Mouse (Mus musculus): Measurements from ENCODE around the gene Wdr19. TPM values are rescaled to one million over a fixed set of nuclear protein-coding genes. Genes with fewer than 3 reads are reported as not detected.

The Wdr19 gene
- polyA plus RNA-seq, 1 experiment from 2014 or later, result 10.8 TPM

DNA sequence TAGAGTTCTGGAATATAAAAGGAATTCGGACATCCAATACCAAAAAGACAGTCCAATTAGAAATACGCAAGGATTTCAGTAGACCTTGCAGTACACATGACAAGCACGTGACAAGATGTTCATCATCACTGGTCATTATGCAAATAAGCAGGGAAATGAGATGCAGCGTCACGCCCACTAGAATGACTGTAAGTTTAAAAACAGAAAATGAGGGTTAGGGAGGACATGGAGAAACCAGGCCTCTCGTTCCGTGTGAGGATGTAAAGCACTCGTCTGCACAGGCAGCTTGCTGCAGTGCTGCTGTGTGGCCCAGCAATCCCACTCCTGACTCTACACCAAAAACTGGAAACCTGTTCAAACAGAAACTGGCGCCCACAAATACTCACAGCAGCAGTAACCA, 29.3 kb upstream of the Wdr19 start:
- no peak for ATAC-seq (ENCODE audit: insufficient number of reproducible peaks, insufficient read depth, low FRiP score, low TSS enrichment, low read depth)
- WGBS, result 82% methylated on average over 9 of the region's 9 CpGs

DNA sequence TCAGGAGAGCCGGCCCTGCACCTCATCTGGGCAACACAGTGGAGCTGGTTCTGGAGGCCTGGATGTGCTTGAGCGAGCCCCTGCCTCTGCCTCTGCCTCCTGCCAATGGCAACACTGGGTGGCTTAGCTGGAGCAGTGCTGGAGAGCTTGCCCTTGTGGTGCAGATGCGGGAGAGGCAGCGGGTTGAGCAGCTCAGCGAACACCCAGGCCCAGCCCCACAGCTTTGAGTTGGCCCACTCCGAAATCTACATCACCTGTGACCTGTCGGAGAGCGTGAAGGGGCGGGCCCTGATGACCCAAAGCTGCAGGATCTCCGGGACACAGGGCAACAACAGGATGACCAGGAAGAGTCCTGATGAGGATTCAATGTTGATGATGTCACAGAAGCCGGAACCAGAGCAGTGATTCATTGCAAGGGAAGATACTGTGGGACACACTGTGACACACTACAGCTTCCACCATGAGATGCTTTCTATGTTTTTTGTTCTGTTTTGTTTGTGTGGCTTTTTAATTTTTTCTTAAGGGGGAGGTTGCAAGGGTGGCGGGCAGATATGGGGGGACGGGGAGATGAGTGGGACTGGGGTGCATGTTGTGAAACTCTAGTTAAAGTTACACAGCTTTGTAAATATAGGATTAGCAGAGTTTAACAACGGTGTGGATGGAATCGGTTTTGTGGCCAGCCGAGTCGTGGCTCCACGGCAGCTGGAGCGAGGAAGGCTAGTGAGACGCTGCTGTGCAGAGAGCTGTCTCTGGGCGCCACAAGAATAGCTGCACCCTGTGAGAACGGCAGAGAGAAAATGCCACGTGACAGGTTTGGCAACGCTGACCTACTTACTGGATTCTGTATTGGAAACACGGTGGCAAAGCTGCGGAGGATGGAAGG, 24.2 kb upstream of the Wdr19 start:
- no peaks in the 10 kb centered on the region for H3K27me3 ChIP-seq
- peaks cover 19% of the 10 kb centered on the region for H3K4me1 ChIP-seq
- peak overlapping the region; percentile 9; the same call in 1 of the 2 replicates for H3K4me2 ChIP-seq
- peak overlapping the region; percentile 40; the same call in 1 of the 2 replicates for H3K9ac ChIP-seq
- H3K27ac ChIP-seq, result no peak overlapping the region
- no peak overlapping the region for H3K4me3 ChIP-seq
- H3K9me3 ChIP-seq, result no peaks in the 10 kb centered on the region
- WGBS, result 70% methylated on average over 26 of the region's 26 CpGs
- peak; percentile 48; the same call in 1 of the 2 replicates for ATAC-seq (ENCODE audit: insufficient number of reproducible peaks, insufficient read depth, low FRiP score, low TSS enrichment, low read depth)
- H3K36me3 ChIP-seq, result no peaks in the 10 kb centered on the region

More for the DNA sequence above, 29.3 kb upstream of the Wdr19 start:
- Histone ChIP-seq H3K4me2 (no peak overlapping the region), H3K9ac (no peak overlapping the region), H3K27me3 (no peaks in the 10 kb centered on the region), H3K27ac (no peak overlapping the region), H3K9me3 (no peaks in the 10 kb centered on the region), H3K4me3 (no peak overlapping the region), H3K36me3 (peaks cover 7% of the 10 kb centered on the region), H3K4me1 (peaks cover 5% of the 10 kb centered on the region; the same call in 1 of the 2 replicates)

DNA sequence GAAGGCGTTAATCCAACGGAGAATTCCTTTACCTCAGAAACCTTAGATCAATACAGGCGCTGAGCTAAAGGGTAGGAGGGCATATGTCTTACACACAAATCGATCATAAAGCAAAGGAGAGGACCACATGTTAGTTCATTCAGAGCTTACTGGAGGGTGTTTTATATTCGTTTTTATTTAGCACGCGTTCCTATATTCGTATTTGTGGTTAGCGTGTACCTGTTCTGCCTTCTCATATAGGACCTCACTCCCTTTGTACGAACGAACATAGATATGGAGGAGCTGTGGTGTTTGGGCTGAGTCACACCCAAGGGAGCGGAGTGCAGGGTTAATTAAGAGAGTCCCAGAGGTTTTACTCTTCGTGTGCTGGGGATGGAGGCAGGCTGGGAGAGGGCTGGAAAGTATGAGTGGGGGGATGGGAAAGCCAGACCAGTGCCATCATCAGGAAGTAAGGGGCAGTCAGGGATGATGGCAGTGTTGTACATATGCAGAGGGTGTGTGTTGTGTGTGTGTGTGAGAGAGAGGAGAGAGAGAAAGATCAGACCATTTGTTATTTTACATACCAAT, 23.5 kb upstream of the Wdr19 start:
- peak overlapping the region; percentile 40; the same call in 1 of the 2 replicates for H3K9ac ChIP-seq
- no peaks in the 10 kb centered on the region for H3K27me3 ChIP-seq
- H3K27ac ChIP-seq, result no peak overlapping the region
- peak overlapping the region; percentile 9; the same call in 1 of the 2 replicates for H3K4me2 ChIP-seq
- H3K4me3 ChIP-seq, result no peak overlapping the region
- no peaks in the 10 kb centered on the region for H3K36me3 ChIP-seq
- peaks cover 20% of the 10 kb centered on the region for H3K4me1 ChIP-seq
- H3K9me3 ChIP-seq, result no peaks in the 10 kb centered on the region
- WGBS, result 71% methylated on average over 13 of the region's 13 CpGs
- ATAC-seq (ENCODE audit: insufficient number of reproducible peaks, insufficient read depth, low FRiP score, low TSS enrichment, low read depth), result no peak

- peaks cover 27% of the 10 kb centered on the region for H3K4me1 ChIP-seq
- no peak overlapping the region for H3K4me2 ChIP-seq
- H3K36me3 ChIP-seq, result no peaks in the 10 kb centered on the region
- no peak overlapping the region for H3K4me3 ChIP-seq
- no peaks in the 10 kb centered on the region for H3K9me3 ChIP-seq
- no peak overlapping the region for H3K9ac ChIP-seq
- WGBS, result 48% methylated on average over 11 of the region's 11 CpGs
- no peak for ATAC-seq (ENCODE audit: insufficient number of reproducible peaks, insufficient read depth, low FRiP score, low TSS enrichment, low read depth)
- peak overlapping the region; percentile 57; the same call in 1 of the 2 replicates for H3K27ac ChIP-seq
- H3K27me3 ChIP-seq, result no peaks in the 10 kb centered on the region
Measured at GRCm38 (mm10) chr5:65177026-65177514, 22.4 kb upstream of the Wdr19 start.

- H3K36me3 ChIP-seq, result no peaks in the 10 kb centered on the region
- ATAC-seq (ENCODE audit: insufficient number of reproducible peaks, insufficient read depth, low FRiP score, low TSS enrichment, low read depth), result no peak
- no peaks in the 10 kb centered on the region for H3K27me3 ChIP-seq
- peaks cover 27% of the 10 kb centered on the region for H3K4me1 ChIP-seq
- no peaks in the 10 kb centered on the region for H3K9me3 ChIP-seq
- WGBS, result 81% methylated on average over 9 of the region's 9 CpGs
- no peak overlapping the region for H3K4me2 ChIP-seq
- no peak overlapping the region for H3K9ac ChIP-seq
- no peak overlapping the region for H3K4me3 ChIP-seq
- no peak overlapping the region for H3K27ac ChIP-seq
Measured at GRCm38 (mm10) chr5:65178477-65178876, 21.0 kb upstream of the Wdr19 start.

DNA sequence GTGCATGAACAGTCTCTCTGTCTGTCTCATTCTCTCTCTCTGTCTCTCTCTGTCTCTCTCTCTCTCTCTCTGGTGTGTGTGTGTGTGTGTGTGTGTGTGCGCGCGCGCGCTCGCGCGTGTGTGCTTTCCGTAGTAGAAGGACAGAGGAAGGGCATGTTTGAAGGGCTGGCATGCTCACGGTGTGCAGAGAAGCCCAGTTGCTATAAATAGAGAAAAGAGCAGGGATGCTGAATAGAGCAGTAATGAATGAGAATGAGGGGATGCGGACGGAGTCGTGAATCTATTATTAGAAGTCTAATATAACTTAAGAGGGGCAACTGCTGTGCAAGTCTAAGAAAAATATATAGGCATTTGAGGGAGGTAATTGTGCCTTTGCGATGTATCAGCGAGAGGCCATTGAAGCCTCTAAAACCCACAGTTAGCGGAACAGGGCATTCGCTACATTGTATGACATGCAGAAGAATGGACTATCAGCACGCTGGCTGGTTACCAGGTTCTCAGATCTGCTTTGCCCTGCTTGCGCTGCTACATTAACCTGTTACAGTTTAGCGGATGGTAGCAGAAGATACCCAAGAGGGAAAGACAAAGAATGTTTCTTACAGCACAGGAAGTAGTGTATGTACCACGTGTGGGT, 18.2 kb upstream of the Wdr19 start:
- Histone ChIP-seq H3K4me3 (no peak overlapping the region), H3K9me3 (no peaks in the 10 kb centered on the region), H3K4me1 (peaks cover 18% of the 10 kb centered on the region), H3K9ac (no peak overlapping the region), H3K27me3 (no peaks in the 10 kb centered on the region), H3K36me3 (no peaks in the 10 kb centered on the region), H3K27ac (0 out of 2 replicates have a peak overlapping the region, but pooled peaks have one; percentile 33), H3K4me2 (no peak overlapping the region)
- 84% methylated on average over 21 of the region's 21 CpGs for WGBS
- ATAC-seq (ENCODE audit: insufficient number of reproducible peaks, insufficient read depth, low FRiP score, low TSS enrichment, low read depth), result no peak

DNA sequence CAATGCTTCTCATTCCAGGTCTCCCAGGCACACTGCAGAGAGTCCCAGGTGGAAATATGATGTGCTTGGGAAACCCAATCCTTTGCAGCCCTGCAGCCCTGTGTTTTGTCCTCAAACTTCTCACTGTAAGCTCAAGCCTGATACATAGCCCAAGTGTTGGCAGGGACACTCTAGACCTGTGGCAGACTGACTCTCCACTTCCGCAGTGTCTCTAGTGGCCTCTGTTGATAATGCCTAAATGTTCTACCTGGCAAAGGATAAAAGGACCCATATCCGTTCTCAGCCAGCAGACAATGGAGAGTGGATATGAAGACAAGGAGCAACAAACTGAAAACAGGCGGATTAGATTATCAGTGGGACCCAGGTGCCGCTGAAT, 17.7 kb upstream of the Wdr19 start:
- Histone ChIP-seq H3K4me2 (no peak overlapping the region), H3K4me1 (peaks cover 16% of the 10 kb centered on the region), H3K9ac (no peak overlapping the region), H3K9me3 (no peaks in the 10 kb centered on the region), H3K27ac (0 out of 2 replicates have a peak overlapping the region, but pooled peaks have one; percentile 33), H3K4me3 (no peak overlapping the region), H3K27me3 (no peaks in the 10 kb centered on the region), H3K36me3 (no peaks in the 10 kb centered on the region)
- WGBS, result 74% methylated on average over 4 of the region's 4 CpGs
- no peak for ATAC-seq (ENCODE audit: insufficient number of reproducible peaks, insufficient read depth, low FRiP score, low TSS enrichment, low read depth)

DNA sequence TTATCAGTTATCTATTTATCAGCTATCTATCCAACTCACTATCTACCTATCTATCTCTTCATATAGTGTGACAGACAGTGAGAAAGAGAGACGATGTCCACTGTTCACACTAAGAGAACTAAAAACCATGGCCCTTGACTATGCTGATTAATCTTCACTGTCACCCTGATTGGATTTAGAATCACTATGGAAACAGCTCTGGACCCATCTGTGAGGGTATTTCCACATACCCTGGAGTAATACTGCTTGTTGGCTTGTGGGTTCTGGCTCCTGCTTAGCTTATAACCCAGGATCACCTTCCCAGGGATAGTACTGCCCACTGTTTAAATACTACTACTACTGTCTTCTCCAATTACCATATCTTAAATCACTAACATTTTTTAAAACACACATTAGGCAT, 17.2 kb upstream of the Wdr19 start:
- no peak overlapping the region for H3K9ac ChIP-seq
- 87% methylated on average over 1 of the region's 1 CpGs for WGBS
- ATAC-seq (ENCODE audit: insufficient number of reproducible peaks, insufficient read depth, low FRiP score, low TSS enrichment, low read depth), result no peak

DNA sequence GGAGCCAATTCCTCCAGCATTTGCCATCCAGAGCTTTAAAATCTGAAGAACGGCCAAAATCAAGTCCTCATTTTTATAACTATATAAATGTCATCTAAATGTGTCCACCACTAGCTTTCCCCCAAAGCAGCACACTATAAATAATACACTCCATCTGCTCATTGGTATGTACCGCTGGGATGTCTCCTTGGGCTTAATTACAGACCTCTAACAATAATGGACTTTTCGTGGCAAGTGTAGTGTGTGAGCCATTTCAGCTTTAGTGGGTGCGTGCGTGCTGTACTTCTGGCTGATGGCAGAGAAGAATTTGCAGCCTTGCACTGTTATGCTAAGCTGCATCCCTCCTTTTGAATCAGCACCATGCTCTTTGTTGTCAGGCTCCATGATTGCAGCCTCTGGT, 7.9 kb upstream of the Wdr19 start:
- WGBS, result 89% methylated on average over 5 of the region's 5 CpGs

More for the DNA sequence above, 17.2 kb upstream of the Wdr19 start:
- no peak overlapping the region for H3K4me3 ChIP-seq
- H3K36me3 ChIP-seq, result no peaks in the 10 kb centered on the region
- no peak overlapping the region for H3K27ac ChIP-seq
- H3K9me3 ChIP-seq, result no peaks in the 10 kb centered on the region
- no peaks in the 10 kb centered on the region for H3K27me3 ChIP-seq
- H3K4me1 ChIP-seq, result peaks cover 11% of the 10 kb centered on the region; the same call in 1 of the 2 replicates
- no peak overlapping the region for H3K4me2 ChIP-seq

DNA sequence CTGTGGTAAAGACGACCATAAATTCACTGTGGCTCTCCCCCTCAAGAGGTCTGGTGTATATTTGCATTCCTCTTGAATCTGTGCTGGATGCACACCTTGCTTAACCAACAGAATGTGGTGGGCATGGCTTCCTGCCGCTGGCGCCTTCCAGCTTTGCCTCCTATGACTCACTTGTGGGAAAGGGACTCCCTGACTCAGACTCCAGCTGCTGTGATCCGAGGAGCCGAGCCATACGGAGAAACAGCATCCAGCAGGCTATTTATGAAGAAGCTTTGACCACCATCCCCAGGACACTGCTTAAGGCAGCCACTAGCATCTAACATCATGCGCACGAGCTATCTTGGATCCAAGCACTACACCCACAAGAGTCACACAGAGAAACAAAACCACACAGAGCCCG, 5.1 kb upstream of the Wdr19 start:
- Histone ChIP-seq H3K9me3 (peaks cover 5% of the 10 kb centered on the region; the same call in 1 of the 2 replicates), H3K4me3 (no peak overlapping the region), H3K9ac (no peak overlapping the region), H3K27ac (no peak overlapping the region), H3K27me3 (no peaks in the 10 kb centered on the region), H3K4me1 (no peaks in the 10 kb centered on the region), H3K36me3 (no peaks in the 10 kb centered on the region), H3K4me2 (no peak overlapping the region)
- no peak for ATAC-seq (ENCODE audit: insufficient number of reproducible peaks, insufficient read depth, low FRiP score, low TSS enrichment, low read depth)
- WGBS, result 90% methylated on average over 9 of the region's 9 CpGs

More for the DNA sequence above, 7.9 kb upstream of the Wdr19 start:
- Histone ChIP-seq H3K4me2 (no peak overlapping the region), H3K9me3 (peaks cover 5% of the 10 kb centered on the region; the same call in 1 of the 2 replicates), H3K4me3 (no peak overlapping the region), H3K27ac (no peak overlapping the region), H3K4me1 (no peaks in the 10 kb centered on the region), H3K27me3 (no peaks in the 10 kb centered on the region), H3K9ac (no peak overlapping the region), H3K36me3 (no peaks in the 10 kb centered on the region)
- ATAC-seq (ENCODE audit: insufficient number of reproducible peaks, insufficient read depth, low FRiP score, low TSS enrichment, low read depth), result no peak

DNA sequence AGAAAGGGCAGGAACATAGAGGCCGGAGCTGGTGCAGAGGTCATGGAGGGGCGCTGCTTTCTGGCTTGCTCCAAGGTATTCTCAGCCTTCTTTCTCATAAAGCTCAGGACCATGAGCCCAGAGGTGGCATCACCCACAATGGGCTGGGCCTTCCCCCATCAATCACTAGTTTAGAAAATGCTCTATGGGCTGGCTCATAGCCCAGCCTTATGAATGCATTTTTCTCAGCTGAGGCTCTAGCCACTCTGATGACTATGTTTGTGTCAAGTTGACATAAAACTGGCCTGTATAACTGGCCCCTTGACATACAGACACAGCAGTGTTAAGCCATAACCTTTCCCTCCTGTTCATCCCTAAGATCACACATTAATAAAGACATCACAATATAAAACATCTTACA, 5.2 kb downstream of the Wdr19 start:
- Histone ChIP-seq H3K4me3 (no peak overlapping the region), H3K9me3 (no peaks in the 10 kb centered on the region), H3K27ac (no peak overlapping the region), H3K4me1 (peaks cover 9% of the 10 kb centered on the region), H3K36me3 (peaks cover 4% of the 10 kb centered on the region; the same call in 1 of the 2 replicates), H3K9ac (no peak overlapping the region), H3K4me2 (no peak overlapping the region), H3K27me3 (no peaks in the 10 kb centered on the region)
- 88% methylated on average over 2 of the region's 2 CpGs for WGBS
- ATAC-seq (ENCODE audit: insufficient number of reproducible peaks, insufficient read depth, low FRiP score, low TSS enrichment, low read depth), result no peak

Measured in embryonic facial prominence, embryonic 13.5 days (tissue).